Mouse (Mus musculus) urinary bladder, adult 18-20 months (tissue): ENCODE measurements around the gene Acadvl.

Experiments used
- DNase-seq, 2 experiments: peaks; one replicate each; pipeline ENCODE4 v3.0.0; 2022; ENCODE audit warnings: low spot score in 2 of 2, mixed read lengths in 2 of 2

Acadvl gene

DNA sequence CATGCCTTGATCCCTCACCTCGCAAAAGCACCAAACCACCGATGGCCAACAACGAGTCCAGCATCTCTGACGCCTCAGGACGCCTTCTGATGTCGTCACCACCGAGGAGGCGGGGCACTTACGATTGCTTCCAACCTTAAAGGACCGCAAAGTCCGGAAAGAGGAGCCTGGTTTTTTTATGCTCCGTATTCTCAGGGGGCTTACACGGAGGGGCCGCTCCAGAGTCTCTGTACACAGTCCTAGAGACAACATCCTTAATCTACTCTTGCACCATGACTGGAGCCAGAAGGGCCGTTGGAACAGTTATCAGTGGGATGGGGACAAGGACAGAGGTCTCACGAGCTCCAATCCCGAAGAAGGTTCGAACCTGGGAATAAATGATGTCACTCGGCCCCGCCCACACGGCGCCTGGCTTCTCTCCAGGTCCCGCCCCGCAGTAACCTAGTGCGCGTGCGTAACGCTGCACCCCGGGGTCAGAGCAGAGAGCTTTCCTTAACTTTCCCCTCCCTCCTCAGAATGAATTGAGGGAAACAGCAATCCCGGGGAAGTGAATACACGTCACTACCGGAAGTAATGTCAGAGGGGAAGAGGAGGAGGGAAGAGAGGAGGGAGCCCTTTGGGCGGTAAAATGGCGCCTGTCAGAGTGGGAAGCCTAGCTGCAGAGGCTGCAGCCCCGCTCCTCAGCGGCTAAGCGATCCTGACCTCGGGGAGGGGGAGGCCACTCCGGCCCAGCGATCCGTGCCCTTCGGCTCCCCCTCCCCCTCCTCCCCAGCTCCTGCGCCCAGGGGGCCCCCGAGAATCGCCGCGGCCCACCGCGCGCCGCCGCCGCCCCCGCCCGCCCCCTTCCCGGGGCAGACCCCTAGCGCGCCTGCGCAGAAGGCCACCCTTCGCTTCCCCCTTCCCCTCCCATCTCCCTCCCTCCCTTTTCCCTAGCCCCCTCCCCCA is 34.7 kb downstream of the Acadvl start:
- peak; percentile 97 to 100 for DNase-seq

DNA sequence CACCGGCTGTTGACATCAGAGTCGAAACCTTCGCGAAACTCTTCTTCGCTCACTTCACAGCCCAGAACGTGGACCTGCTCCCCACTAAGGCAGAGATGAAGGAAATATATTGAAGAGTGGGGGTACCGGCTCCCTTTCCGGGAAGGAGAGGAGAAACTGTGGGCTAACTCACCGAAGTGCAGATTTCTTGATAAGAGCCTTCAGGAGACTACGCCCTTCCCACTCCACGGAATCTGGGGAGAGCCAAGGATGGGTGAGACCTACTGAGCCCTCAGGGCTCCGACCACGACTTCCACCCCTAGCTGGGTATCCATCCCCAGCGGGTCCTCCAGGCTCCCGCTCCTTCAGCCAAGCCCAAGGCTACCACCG is 35.4 kb downstream of the Acadvl start:
- DNase-seq, result no peak

GRCm38 (mm10) chr11:69976271-69976670 is 38.9 kb downstream of the Acadvl start:
- no peak for DNase-seq

- no peak for DNase-seq
Observed at GRCm38 (mm10) chr11:69974907-69975306, 40.3 kb downstream of the Acadvl start.

- DNase-seq, result no peak
Observed at GRCm38 (mm10) chr11:69970775-69971174, 44.4 kb downstream of the Acadvl start.

DNA sequence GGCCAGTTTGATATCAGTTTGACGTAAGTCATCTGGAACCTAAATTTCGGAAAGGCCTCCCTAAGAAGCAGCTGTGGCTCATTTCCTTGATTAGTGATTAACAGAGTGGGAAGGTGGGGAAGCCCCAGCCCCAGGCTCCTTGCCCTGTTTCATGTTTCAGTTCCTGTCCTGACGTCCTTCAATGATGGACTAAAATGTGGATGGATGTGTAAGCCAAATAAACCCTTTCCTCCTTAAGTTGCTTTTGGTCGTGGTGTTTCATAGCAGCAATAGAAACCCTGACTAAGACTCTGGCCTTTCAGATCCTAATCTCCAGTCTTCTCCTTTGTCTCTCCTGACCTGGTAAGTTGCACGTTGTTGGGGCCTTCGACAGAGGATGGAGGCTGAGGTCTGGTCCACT is 45.0 kb downstream of the Acadvl start:
- no peak for DNase-seq

DNA sequence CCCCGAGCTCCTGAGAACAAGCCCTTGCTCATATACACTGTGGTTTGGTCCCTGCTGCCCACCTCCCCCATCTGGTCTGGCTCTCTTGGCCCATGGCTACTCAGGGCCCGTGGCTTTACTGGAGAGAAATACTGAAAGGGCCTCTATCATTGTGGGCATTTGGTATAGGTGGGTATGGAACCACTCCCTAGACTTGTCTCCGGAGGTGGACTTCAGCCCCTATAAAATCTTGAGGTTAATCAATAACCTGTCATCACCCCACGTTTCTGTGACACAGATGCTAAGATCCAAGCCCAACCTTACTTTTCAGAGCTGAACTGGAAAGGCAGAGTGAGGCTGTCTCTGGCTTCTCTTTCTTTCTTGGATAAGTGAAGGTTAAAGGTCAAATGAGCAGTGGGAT is 46.4 kb downstream of the Acadvl start:
- DNase-seq, result no peak

DNA sequence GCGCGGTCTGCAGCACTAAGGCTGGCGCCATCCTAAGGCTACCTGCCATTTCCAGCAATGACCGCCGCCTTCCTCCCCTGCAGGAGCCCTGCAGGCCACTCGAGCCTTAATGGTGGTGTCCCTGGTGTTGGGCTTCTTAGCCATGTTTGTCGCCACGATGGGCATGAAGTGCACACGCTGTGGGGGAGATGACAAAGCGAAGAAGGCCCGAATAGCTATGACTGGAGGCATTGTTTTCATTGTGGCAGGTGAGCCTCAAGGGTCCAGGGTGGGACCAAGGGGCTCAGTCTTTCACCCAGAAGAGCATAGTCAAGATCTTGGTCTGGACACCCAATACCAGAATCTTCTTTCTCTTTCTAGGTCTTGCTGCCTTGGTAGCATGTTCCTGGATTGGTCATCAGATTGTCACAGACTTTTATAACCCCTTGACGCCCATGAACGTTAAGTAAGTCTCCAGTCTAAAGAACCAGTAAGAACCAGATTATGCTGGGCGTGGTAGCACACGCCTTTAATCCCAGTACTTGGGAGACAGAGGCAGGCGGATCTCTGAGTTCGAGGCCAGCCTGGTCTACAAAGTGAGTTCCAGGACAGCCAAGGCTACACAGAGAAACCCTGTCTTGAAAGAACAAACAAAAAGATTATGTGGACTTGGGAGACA is 48.2 kb downstream of the Acadvl start:
- DNase-seq, result no peak

GRCm38 (mm10) chr11:69966006-69966859 is 49.0 kb downstream of the Acadvl start:
- peak; percentile 32 to 57 for DNase-seq

DNA sequence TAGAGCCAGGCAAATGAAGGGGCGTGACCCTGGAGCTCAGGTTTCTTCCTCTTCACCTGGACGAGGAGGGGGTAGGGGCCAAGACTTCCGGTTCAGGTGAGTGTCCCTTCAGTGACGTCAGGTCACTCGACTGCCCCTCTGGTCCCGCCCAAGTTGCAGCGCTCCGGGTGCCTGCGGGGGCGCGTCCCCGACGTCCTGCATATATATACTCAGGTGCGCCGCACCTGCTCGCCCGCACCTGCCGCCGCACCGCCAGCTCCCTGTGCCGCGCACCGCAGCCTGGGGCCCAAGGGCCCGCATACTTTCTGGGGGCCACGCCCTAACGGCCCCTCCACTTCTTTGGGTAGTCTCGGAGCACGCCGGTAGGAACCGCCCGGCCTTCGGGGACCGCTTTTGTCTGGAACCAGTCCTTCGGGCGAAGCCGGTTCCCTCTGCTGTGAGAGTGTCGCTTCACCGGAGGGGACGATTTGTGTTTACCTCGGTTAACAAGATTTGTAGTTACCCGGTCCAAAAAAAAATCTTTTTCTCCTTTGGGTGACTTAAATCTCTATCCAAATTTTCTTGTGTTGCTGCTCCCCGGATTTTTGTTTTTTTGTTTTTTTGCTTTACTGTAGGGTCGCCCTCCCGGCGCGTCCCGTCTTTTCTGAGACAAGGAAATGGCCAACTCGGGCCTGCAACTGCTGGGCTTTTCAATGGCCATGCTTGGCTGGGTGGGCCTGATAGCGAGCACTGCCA is 49.8 kb downstream of the Acadvl start:
- peak; percentile 69 to 78 for DNase-seq

GRCm38 (mm10) chr11:69964650-69965270 is 50.5 kb downstream of the Acadvl start, which contains the start of gene Cldn7:
TSS of gene Cldn7 (plus strand) at chr11:69964779.
- DNase-seq, result no peak

DNA sequence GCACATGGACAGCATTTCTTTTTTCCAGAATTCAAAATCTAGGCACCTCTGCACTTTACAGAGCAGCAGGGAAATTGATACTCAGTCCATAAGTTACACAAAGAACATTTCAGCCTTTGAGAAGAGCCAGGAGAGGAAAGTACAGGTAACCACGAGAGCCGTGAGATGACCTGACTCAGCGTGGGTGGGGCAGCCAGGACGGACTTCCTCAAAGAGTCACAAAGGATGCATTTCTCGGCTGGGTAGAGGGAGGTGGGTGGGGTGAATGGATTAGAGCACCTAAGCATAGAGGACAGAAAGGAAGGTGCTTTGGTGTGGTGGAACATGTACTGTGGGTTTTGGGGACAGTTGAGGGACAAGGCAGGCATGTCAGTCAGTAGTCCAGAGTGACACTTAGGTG is 53.4 kb downstream of the Acadvl start:
- peak in 1 of 2 experiments; percentile 46 for DNase-seq

- no peak for DNase-seq
Observed at GRCm38 (mm10) chr11:69960616-69961015, 54.6 kb downstream of the Acadvl start.
